Mouse (Mus musculus) limb, embryonic 13.5 days (tissue): ENCODE measurements at regions not wholly inside any gene's neighbourhood (a gene's known extent, or its start where the extent isn't known, plus 50 kb on each side); places are given as distances from the start of the nearest gene placed in this dataset.

Experiments
- ATAC-seq: fragments of 200-750 bp; cut with Nextera tagmentation; 2 replicates; pipeline ENCODE4 v1.8.0; 2017; ENCODE audit warnings: low read depth, moderate number of reproducible peaks, moderate TSS enrichment; ENCODE audit not compliant: low FRiP score
- H3K27ac ChIP-seq: fragments of 300-500 bp; sonication (generic); 2 replicates; pipeline ENCODE4 v1.5.1; 2015; ENCODE audit warnings: inconsistent platforms, mild to moderate bottlenecking, moderate library complexity
- H3K27me3 ChIP-seq: fragments of 300-500 bp; sonication (generic); 2 replicates; pipeline ENCODE4 v1.6.1; 2015; ENCODE audit warnings: mild to moderate bottlenecking, inconsistent platforms
- H3K36me3 ChIP-seq: fragments of 300-500 bp; sonication (generic); 2 replicates; pipeline ENCODE4 v1.6.1; 2015; ENCODE audit warnings: inconsistent platforms, mild to moderate bottlenecking, moderate library complexity
- H3K4me1 ChIP-seq: fragments of 300-500 bp; sonication (generic); 2 replicates; pipeline ENCODE4 v1.6.1; 2015; ENCODE audit warnings: inconsistent platforms
- H3K4me2 ChIP-seq: fragments of 300-500 bp; sonication (generic); replicated peaks from 2 replicates; pipeline ENCODE4 v1.6.1; 2015; ENCODE audit warnings: inconsistent platforms, mild to moderate bottlenecking, moderate library complexity
- H3K4me3 ChIP-seq: fragments of 300-500 bp; sonication (generic); 2 replicates; pipeline ENCODE4 v1.5.1; 2015; ENCODE audit warnings: moderate library complexity, mild to moderate bottlenecking, inconsistent platforms
- H3K9ac ChIP-seq: fragments of 300-500 bp; sonication (generic); 2 replicates; pipeline ENCODE4 v1.6.1; 2015; ENCODE audit warnings: mild to moderate bottlenecking, inconsistent platforms
- H3K9me3 ChIP-seq: fragments of 300-500 bp; sonication (generic); 2 replicates; pipeline ENCODE4 v1.6.1; 2016; ENCODE audit warnings: inconsistent platforms
- WGBS: fragments of 180-500 bp; shearing (Covaris S2); methylation state at CpG from one replicate; pipeline ENCODE4 v1.1.7; 2015; 5-methylcytosine and 5-hydroxymethylcytosine counted together

GRCm38 (mm10) chr16:71973811-71974210 lies 334.3 kb upstream of the Robo1 start:
- no peaks in the 10 kb centered on the region for H3K27me3 ChIP-seq
- no peak overlapping the region for H3K27ac ChIP-seq
- no peak overlapping the region for H3K9ac ChIP-seq
- no peaks in the 10 kb centered on the region for H3K9me3 ChIP-seq
- no peaks in the 10 kb centered on the region for H3K4me1 ChIP-seq
- 62% methylated on average over 2 of the region's 2 CpGs for WGBS
- ATAC-seq, result no peak
- H3K36me3 ChIP-seq, result no peaks in the 10 kb centered on the region
- H3K4me2 ChIP-seq, result no peak overlapping the region
- no peak overlapping the region for H3K4me3 ChIP-seq

DNA sequence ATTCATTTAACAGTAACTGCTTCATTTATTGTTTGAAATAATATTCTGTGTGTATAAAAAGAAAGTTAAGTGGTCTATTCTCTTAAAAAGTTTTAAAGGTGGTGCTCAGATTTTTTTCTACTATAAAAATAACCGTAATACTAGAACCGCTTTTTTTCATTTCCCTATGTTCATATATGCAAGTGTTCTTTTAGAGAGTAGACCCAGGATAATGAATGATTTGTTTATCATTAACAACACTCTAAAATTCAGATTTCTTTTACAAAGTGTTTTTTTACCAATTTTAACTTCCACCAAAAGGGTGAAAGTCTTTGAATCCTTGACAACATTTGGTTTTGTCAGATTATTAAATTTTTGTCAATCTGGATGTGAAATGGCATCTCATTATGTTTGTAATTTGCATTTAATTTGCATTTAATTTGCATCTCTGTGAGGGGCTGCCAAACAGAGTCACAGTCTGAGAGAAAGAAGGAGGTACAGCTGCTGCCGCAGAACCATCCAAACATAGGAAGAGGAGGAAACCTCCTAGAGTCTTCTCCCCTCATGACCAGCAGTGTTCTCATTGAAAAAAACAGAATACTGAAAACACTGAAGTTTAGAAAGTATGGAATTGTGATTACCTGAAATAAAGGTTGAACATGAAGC lies 310.4 kb upstream of the Robo1 start:
- H3K4me1 ChIP-seq, result no peaks in the 10 kb centered on the region
- H3K9ac ChIP-seq, result no peak overlapping the region
- ATAC-seq, result no peak
- H3K4me3 ChIP-seq, result no peak overlapping the region
- no peaks in the 10 kb centered on the region for H3K27me3 ChIP-seq
- WGBS, result 90% methylated on average over 3 of the region's 3 CpGs
- no peaks in the 10 kb centered on the region for H3K36me3 ChIP-seq
- no peaks in the 10 kb centered on the region for H3K9me3 ChIP-seq
- no peak overlapping the region for H3K27ac ChIP-seq
- H3K4me2 ChIP-seq, result no peak overlapping the region

GRCm38 (mm10) chr16:72027404-72028215 lies 280.5 kb upstream of the Robo1 start:
- Histone ChIP-seq H3K4me3 (peak overlapping the region; percentile 49), H3K9ac (peak overlapping the region; percentile 62), H3K27ac (no peak overlapping the region), H3K4me1 (peaks cover 14% of the 10 kb centered on the region), H3K36me3 (no peaks in the 10 kb centered on the region), H3K9me3 (no peaks in the 10 kb centered on the region), H3K4me2 (peak overlapping the region; percentile 81), H3K27me3 (peaks cover 38% of the 10 kb centered on the region)
- ATAC-seq, result peak; percentile 68; the same call in 1 of the 2 replicates
- WGBS, result 2% methylated on average over 27 of the region's 27 CpGs

DNA sequence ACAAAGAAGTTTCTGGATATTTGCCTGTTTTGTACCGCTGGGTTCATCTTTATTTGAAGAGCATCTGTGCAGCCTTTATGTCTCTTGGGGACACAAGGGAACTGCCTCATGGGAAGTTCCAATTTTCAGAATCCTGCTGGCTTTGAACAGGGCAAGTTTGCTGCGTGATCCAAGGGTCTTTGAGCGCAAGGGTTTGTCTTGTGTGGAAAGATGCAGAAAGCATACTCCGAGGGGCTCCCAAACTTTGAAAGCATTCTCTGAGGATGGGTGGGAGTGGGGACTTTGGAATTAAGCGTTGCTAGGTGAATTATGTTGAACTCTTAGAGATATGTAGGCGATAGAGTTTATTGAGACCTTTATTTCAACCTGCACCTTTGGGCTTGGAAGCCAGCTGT lies 279.9 kb upstream of the Robo1 start:
- ATAC-seq, result no peak
- Histone ChIP-seq H3K36me3 (no peaks in the 10 kb centered on the region), H3K9ac (peak overlapping the region; percentile 62), H3K4me1 (peaks cover 14% of the 10 kb centered on the region), H3K9me3 (no peaks in the 10 kb centered on the region), H3K27me3 (peaks cover 38% of the 10 kb centered on the region), H3K4me3 (peak overlapping the region; percentile 49), H3K4me2 (peak overlapping the region; percentile 81), H3K27ac (no peak overlapping the region)
- 5% methylated on average over 6 of the region's 6 CpGs for WGBS

GRCm38 (mm10) chr16:72028798-72029197 lies 279.3 kb upstream of the Robo1 start:
- Histone ChIP-seq H3K4me3 (peak overlapping the region; percentile 49), H3K4me2 (peak overlapping the region; percentile 81), H3K9ac (peak overlapping the region; percentile 62), H3K9me3 (no peaks in the 10 kb centered on the region), H3K27me3 (peaks cover 38% of the 10 kb centered on the region), H3K4me1 (peaks cover 14% of the 10 kb centered on the region), H3K36me3 (no peaks in the 10 kb centered on the region), H3K27ac (no peak overlapping the region)
- ATAC-seq, result no peak
- under 1% methylated on average over 18 of the region's 18 CpGs for WGBS

DNA sequence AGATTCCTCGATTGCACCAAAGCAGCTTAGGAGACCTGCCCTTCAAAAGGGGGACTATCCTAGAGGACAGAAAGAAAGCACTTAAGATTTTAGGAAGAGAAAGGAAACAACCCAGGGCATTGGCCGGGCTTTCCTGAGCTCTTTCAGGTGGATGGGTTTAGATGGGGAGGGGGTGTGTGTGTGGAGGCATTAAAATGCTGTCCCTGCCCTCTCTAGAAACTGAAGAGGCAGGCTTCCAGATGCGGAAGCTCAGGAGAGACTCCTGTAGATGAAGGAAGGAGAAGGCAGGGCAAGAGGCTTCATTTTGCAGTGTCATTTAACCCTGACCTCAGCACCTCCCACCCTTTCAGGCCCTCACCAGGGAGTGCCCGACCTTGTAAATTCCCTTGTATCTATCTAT lies 278.8 kb upstream of the Robo1 start:
- Histone ChIP-seq H3K4me2 (peak overlapping the region; percentile 81), H3K4me1 (peaks cover 14% of the 10 kb centered on the region), H3K27me3 (peaks cover 38% of the 10 kb centered on the region), H3K4me3 (peak overlapping the region; percentile 49), H3K9ac (peak overlapping the region; percentile 62; the same call in 1 of the 2 replicates), H3K27ac (no peak overlapping the region), H3K36me3 (no peaks in the 10 kb centered on the region), H3K9me3 (no peaks in the 10 kb centered on the region)
- no peak for ATAC-seq
- 0% methylated on average over 4 of the region's 4 CpGs for WGBS

- WGBS, result 47% methylated on average over 1 of the region's 1 CpGs
- ATAC-seq, result no peak
Observed at GRCm38 (mm10) chr16:72068254-72068653, 239.9 kb upstream of the Robo1 start.

DNA sequence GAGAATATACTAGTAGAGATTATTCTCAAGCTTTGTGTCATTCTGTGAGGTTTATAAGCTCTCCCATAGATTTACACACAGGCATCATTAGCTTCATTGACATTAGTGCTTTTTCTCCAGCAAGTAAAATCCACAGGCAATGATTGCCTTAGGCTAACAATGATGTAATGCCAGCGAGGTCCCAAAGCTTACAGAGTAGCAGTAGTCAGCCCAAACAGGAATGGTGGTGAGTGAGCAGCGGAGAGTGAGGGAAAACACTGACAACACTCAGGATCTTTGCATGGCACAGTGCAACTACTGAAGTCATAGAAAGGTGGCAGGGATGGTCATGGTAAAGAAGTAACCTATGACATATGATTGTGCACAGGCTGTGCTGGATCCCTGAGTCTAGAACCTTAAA lies 238.5 kb upstream of the Robo1 start:
- no peak for ATAC-seq
- Histone ChIP-seq H3K4me2 (no peak overlapping the region), H3K27me3 (no peaks in the 10 kb centered on the region), H3K9ac (no peak overlapping the region), H3K4me3 (no peak overlapping the region), H3K36me3 (no peaks in the 10 kb centered on the region), H3K27ac (no peak overlapping the region), H3K4me1 (no peaks in the 10 kb centered on the region), H3K9me3 (no peaks in the 10 kb centered on the region)
- WGBS, result 46% methylated on average over 2 of the region's 2 CpGs

More at GRCm38 (mm10) chr16:72068254-72068653, 239.9 kb upstream of the Robo1 start:
- H3K36me3 ChIP-seq, result no peaks in the 10 kb centered on the region
- H3K9ac ChIP-seq, result no peak overlapping the region
- no peak overlapping the region for H3K4me3 ChIP-seq
- H3K9me3 ChIP-seq, result no peaks in the 10 kb centered on the region
- H3K4me1 ChIP-seq, result no peaks in the 10 kb centered on the region
- H3K4me2 ChIP-seq, result no peak overlapping the region
- H3K27me3 ChIP-seq, result no peaks in the 10 kb centered on the region
- no peak overlapping the region for H3K27ac ChIP-seq

GRCm38 (mm10) chr16:72071756-72072471 lies 236.2 kb upstream of the Robo1 start:
- Histone ChIP-seq H3K36me3 (no peaks in the 10 kb centered on the region), H3K9me3 (no peaks in the 10 kb centered on the region), H3K27ac (no peak overlapping the region), H3K9ac (no peak overlapping the region), H3K4me2 (no peak overlapping the region), H3K4me3 (no peak overlapping the region), H3K4me1 (no peaks in the 10 kb centered on the region), H3K27me3 (no peaks in the 10 kb centered on the region)
- ATAC-seq, result no peak
- 87% methylated on average over 2 of the region's 2 CpGs for WGBS

GRCm38 (mm10) chr16:72085181-72085580 lies 222.9 kb upstream of the Robo1 start:
- no peak overlapping the region for H3K9ac ChIP-seq
- H3K9me3 ChIP-seq, result no peaks in the 10 kb centered on the region
- ATAC-seq, result no peak
- H3K27me3 ChIP-seq, result no peaks in the 10 kb centered on the region
- no peak overlapping the region for H3K27ac ChIP-seq
- H3K4me2 ChIP-seq, result no peak overlapping the region
- no peak overlapping the region for H3K4me3 ChIP-seq
- no peaks in the 10 kb centered on the region for H3K36me3 ChIP-seq
- 85% methylated on average over 5 of the region's 5 CpGs for WGBS
- no peaks in the 10 kb centered on the region for H3K4me1 ChIP-seq

- H3K4me1 ChIP-seq, result no peaks in the 10 kb centered on the region
- H3K9ac ChIP-seq, result no peak overlapping the region
- H3K27ac ChIP-seq, result no peak overlapping the region
- H3K9me3 ChIP-seq, result no peaks in the 10 kb centered on the region
- H3K4me3 ChIP-seq, result no peak overlapping the region
- ATAC-seq, result no peak
- H3K4me2 ChIP-seq, result no peak overlapping the region
- H3K27me3 ChIP-seq, result no peaks in the 10 kb centered on the region
- WGBS, result 52% methylated on average over 4 of the region's 4 CpGs
- H3K36me3 ChIP-seq, result no peaks in the 10 kb centered on the region
Observed at GRCm38 (mm10) chr16:72088053-72088452, 220.1 kb upstream of the Robo1 start.

DNA sequence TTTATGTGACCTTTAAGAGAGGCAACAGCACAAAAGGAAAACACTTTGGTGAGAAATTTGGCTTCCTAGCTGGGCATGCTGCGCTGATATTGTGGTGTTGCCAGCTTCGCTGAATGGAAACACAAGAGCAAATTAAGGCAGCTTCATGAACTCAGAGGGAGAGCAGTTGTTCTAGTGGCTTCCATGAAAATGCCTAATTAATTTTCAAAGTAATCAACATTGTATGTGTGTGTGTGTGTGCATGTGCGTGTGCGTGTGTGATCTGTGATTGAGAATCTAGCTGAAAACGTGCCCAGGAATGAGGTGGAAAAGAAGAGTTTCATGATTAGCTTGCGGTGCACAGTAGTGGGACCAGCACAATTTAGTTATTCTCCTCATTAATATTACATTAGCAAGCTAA lies 219.2 kb upstream of the Robo1 start:
- Histone ChIP-seq H3K4me3 (no peak overlapping the region), H3K4me1 (no peaks in the 10 kb centered on the region), H3K36me3 (no peaks in the 10 kb centered on the region), H3K4me2 (no peak overlapping the region), H3K27me3 (no peaks in the 10 kb centered on the region), H3K27ac (no peak overlapping the region), H3K9ac (no peak overlapping the region), H3K9me3 (no peaks in the 10 kb centered on the region)
- no peak for ATAC-seq
- WGBS, result 81% methylated on average over 6 of the region's 6 CpGs
